Mouse (Mus musculus): ENCODE results near the gene Col24a1. TPM values are rescaled to one million over a fixed set of nuclear protein-coding genes. Genes with fewer than 3 reads are reported as not detected.
"Not testable (repeated sequence)": the region's sequence is repeated elsewhere in the genome, so short reads cannot be mapped to it uniquely, and the experiment has no call there.

The Col24a1 gene
- total and polyA plus RNA-seq, 3 experiments, result 0.02 to 0.07 TPM; not detected in 1

GRCm38 (mm10) chr3:145353951-145354350 lies 61.7 kb downstream of the Col24a1 start:
- DNase-seq, result no peak

GRCm38 (mm10) chr3:145356865-145357487 lies 64.7 kb downstream of the Col24a1 start:
- DNase-seq, result no peak

GRCm38 (mm10) chr3:145365227-145365626 lies 73.0 kb downstream of the Col24a1 start:
- no peak for DNase-seq

GRCm38 (mm10) chr3:145367176-145367717 lies 75.0 kb downstream of the Col24a1 start:
- DNase-seq, result no peak

- no peak for DNase-seq
These were observed 84.0 kb downstream of the Col24a1 start for GRCm38 (mm10) chr3:145376298-145376697.

- no peak for DNase-seq
These were observed 90.8 kb downstream of the Col24a1 start for GRCm38 (mm10) chr3:145383095-145383494.

GRCm38 (mm10) chr3:145386434-145386833 lies 94.2 kb downstream of the Col24a1 start:
- DNase-seq, result no peak

GRCm38 (mm10) chr3:145390681-145391080 lies 98.4 kb downstream of the Col24a1 start:
- no peak for DNase-seq

- DNase-seq, result no peak
These were observed 99.9 kb downstream of the Col24a1 start for GRCm38 (mm10) chr3:145391986-145392659.

GRCm38 (mm10) chr3:145399173-145399572 lies 106.9 kb downstream of the Col24a1 start:
- no peak for DNase-seq

- no peak for DNase-seq
These were observed 110.0 kb downstream of the Col24a1 start for GRCm38 (mm10) chr3:145402257-145402656.

GRCm38 (mm10) chr3:145402994-145403393 lies 110.7 kb downstream of the Col24a1 start:
- no peak for DNase-seq

- DNase-seq, result peak; percentile 6
These were observed 115.8 kb downstream of the Col24a1 start for GRCm38 (mm10) chr3:145408045-145408444.

- DNase-seq, result no peak
These were observed 119.9 kb downstream of the Col24a1 start for GRCm38 (mm10) chr3:145412137-145412536.

GRCm38 (mm10) chr3:145414362-145414761 lies 122.1 kb downstream of the Col24a1 start:
- DNase-seq, result no peak

- no peak for DNase-seq
These were observed 125.5 kb downstream of the Col24a1 start for GRCm38 (mm10) chr3:145417809-145418208.

GRCm38 (mm10) chr3:145420421-145420820 lies 128.1 kb downstream of the Col24a1 start:
- DNase-seq, result no peak

GRCm38 (mm10) chr3:145422044-145422443 lies 129.8 kb downstream of the Col24a1 start:
- DNase-seq, result no peak

- no peak for DNase-seq
These were observed 146.1 kb downstream of the Col24a1 start for GRCm38 (mm10) chr3:145438352-145438751.

GRCm38 (mm10) chr3:145439086-145439485 lies 146.8 kb downstream of the Col24a1 start:
- DNase-seq, result no peak

GRCm38 (mm10) chr3:145440993-145441392 lies 148.7 kb downstream of the Col24a1 start:
- no peak for DNase-seq

GRCm38 (mm10) chr3:145442268-145442667 lies 150.0 kb downstream of the Col24a1 start:
- peak; percentile 10 for DNase-seq

- DNase-seq, result not testable (repeated sequence)
These were observed 150.9 kb downstream of the Col24a1 start for GRCm38 (mm10) chr3:145443167-145443566.

Measured in adrenal gland, adult 2 months (tissue).